Mouse (Mus musculus) layer of hippocampus, postnatal 14 days (tissue): ENCODE results near the gene Glipr2. TPM values are rescaled to one million over a fixed set of nuclear protein-coding genes. Genes with fewer than 3 reads are reported as not detected.

Experiments used
- DNase-seq, 2 experiments: peaks; one replicate each; pipeline ENCODE4 v3.0.0; 2021 to 2022; ENCODE audit warnings: low spot score in 2 of 2, mixed read lengths in 1 of 2
- long read RNA-seq, 2 experiments: library from polyadenylated mRNA; stranded (forward); transcript quantifications; one replicate each; pipeline ENCODE4 v2.0.0; 2021
- total RNA-seq, 2 experiments: library from RNA; stranded (reverse); gene quantifications; 2 replicates each; pipeline ENCODE4 v1.2.3; 2021

The Glipr2 gene
- 1 to 10 TPM; 1.6 to 1.7 TPM for total RNA-seq
- long read RNA-seq, experiment 1, partial matches to known transcripts: 0 of 3 reads
- long read RNA-seq, experiment 1, other reads (novel, unspliced or antisense): 0 of 3 reads
- long read RNA-seq, experiment 2, transcript Glipr2-201 (5 exons, 2,320 nt): major isoform, 6 of 6 reads
- long read RNA-seq, experiment 2, partial matches to known transcripts: 0 of 6 reads
- long read RNA-seq, experiment 2, other reads (novel, unspliced or antisense): 0 of 6 reads

GRCm38 (mm10) chr4:43957292-43957845 is at the start of gene Glipr2:
Glipr2 (plus strand) TSS chr4:43957401.
- peak; percentile 62 to 68 for DNase-seq

- DNase-seq: no peak
Observed at GRCm38 (mm10) chr4:43918221-43918620, 39.0 kb upstream of the Glipr2 start.

GRCm38 (mm10) chr4:43920602-43921001 is 36.6 kb upstream of the Glipr2 start:
- DNase-seq: no peak

DNA sequence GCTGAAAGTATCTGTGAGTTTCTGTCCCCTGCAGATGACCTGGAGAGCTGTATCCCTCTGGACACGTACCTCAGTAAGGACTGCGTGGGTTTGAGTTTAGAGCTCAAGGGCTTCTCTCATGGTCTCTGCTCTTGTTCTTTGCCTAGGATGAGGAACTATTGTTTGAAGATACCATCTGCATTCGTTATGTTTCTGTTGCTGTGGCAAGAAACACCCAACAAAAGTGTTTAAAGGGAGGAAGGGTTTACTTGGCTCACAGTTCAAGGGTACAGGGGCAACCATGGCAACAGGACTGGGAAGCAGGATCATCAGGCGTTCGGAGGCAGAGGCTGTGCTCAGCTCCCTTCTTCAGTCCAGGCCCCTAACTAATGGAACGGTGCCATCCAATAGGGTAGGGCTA is 32.1 kb upstream of the Glipr2 start:
- DNase-seq: no peak

DNA sequence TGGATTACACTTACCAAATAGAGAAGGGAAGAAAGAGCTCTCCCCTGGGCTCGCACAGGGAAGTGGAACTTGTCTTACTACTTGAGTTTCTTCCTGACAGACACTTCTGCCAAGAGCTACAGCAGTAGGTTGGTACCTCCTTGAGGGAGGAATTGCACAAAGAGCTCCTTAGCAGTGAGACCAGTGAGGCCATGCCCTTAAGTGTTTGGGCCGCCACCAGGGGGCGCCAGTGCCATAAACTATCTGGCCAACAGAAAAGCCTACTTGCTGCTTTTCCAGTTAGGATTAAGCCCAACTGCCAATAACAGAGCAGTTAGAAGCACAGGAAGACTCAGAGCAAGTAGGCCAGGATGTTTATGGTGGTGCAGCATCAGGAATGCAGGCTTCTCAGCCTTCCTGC is 31.4 kb upstream of the Glipr2 start:
- peak; percentile 65 to 78 for DNase-seq

DNA sequence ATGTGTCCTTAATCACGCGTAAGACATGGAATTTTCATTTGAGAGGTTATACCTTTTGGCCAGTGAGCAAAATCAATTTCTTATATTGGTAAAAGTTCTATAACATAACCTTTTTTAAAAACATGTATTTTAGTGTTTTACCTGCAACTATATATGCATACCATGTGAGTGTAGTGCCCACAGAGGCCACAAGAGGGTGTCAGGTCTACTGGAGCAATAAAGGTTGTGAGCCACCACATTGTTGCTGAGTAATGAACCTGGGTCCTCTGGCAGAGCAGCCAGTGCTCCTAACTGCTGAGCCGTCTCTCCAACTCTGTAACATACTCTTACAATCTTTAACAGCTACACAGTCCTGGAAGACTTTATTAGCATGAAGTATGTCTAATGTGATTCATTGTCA is 29.4 kb upstream of the Glipr2 start:
- DNase-seq: no peak

GRCm38 (mm10) chr4:43931877-43932276 is 25.3 kb upstream of the Glipr2 start:
- no peak for DNase-seq

DNA sequence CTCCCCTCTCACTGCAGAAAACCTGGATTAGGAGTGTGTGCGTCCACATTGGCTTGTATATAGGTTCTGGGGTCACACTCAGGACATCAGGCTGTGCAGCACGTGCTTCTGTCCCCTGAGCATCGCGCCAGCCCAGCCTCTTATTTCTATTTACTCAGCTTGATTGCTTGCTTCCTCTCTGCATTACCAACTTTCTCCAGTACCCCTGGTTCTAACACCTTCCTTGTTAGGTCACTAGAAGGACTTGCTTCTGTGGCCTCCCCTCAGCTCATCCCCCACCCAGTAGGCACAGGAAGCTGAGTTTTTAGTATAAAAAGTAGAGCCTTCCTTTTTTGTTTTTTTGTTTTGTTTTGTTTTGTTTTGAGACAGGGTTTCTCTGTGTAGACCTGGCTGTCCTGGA is 21.0 kb upstream of the Glipr2 start:
- DNase-seq: no peak

- DNase-seq: no peak
Observed at GRCm38 (mm10) chr4:43936749-43937674, 20.2 kb upstream of the Glipr2 start.

DNA sequence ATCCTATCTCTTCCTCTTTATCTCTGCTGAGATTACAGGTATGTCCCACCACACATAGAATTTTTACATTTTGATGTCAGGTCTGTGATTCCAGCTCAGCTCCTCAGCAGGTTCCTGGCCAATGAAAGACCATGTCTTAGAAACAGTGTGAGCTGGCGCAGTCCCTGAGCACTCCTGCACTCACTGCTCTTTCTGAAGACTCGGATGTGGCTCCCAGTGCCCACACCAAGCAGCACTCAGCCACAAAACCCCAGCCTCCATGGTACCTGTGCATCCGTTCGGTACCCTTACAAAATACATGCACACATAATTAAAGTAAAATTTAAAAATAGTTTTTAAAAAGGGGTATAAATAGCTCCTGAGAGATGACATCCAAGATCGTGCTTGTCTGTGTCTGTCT is 15.9 kb upstream of the Glipr2 start:
- no peak for DNase-seq

GRCm38 (mm10) chr4:43942421-43942820 is 14.8 kb upstream of the Glipr2 start:
- DNase-seq: no peak

- DNase-seq: no peak
Observed at GRCm38 (mm10) chr4:43947571-43947970, 9.6 kb upstream of the Glipr2 start.

DNA sequence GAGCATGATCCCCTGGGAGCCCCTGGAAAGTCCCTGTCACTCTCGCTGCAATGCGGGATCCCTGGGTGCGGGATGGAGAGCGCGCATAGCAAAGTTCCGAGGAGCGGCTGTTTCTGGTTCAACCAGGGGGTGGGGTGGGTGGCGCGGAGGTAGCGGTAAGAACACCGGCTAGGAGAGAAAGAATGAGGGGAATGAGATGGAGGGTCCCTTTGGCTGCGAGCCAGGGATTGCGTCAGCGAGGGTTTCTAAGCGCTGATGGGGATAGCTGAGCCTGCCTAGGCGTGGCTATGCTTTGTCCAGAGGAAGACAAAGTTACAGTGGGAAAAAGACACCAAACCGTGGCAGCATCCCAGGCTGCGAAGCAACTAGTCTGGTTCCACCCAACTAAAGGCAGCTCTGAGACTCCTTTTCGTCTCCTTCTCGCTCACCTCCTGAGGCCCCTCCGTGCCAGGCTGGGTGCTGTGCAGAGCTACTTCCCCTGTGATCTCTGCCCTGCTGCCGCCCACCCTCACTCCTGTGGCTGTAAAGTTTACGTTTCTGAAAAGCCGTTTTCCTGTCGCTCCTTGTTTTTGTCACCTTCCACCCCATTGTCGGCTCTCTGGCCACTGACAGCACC is 753 bp downstream of the Glipr2 start:
- peak; percentile 20 to 21 for DNase-seq

GRCm38 (mm10) chr4:43959523-43960179 is 2.5 kb downstream of the Glipr2 start:
- no peak for DNase-seq

GRCm38 (mm10) chr4:43960207-43960606 is 3.0 kb downstream of the Glipr2 start:
- DNase-seq: no peak

DNA sequence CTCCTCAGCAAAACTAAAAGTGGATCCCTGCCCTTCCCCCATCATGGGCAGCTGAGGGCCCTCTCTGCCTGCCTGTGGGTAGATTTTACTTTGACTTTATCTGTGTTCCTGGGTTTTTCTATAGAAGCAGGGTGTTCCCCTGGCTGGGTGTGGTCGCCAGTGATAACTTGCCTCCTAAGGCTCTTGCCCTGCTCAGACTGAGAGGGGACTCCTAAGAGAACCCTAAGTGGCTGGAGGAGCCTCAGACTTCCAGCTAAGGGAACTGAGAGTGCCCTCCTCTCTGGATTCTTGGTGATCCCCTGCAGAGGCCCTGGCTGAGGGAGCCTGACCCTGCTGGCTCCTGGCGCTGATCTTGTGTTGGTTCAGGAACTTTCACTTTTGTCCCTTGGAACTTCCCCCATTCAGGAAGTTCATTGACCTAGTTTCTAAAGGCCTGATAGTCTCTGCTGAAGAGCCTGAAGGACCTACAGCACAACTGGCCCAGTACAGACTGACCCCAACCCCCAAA is 7.2 kb downstream of the Glipr2 start:
- DNase-seq: no peak

GRCm38 (mm10) chr4:43964951-43965684 is 7.9 kb downstream of the Glipr2 start:
- DNase-seq: no peak

DNA sequence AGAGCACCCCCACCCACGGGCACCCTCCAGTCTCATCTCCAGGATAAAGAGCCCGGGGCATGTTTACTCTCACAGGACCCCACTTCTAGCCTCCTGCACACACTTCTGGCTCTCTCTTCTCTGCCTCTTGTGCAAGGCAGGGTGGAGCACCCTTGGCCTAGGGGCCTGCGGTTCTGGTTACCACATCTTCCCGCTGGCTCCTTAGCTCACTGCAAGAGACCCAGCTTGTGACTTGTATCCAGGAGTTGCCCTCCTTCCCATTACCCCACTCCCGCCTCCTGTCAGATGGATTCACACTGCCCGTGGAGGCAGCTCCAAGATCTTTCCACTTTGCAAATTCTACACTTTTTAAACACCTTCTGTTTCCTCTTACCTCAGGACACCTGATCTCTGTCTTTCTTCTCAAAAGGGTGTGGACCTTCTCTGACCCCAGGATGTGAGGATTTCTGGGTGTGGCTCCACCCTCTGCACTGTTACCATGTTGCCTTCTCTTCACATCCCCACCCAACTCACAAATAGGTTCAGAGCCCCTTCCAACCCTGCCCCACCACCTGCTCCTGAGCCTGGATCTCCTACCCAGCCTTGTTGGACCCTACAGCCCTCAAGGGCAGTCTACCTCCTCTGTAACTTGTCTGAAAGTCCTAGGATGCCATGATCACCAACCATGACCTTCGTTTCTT is 8.8 kb downstream of the Glipr2 start:
- no peak for DNase-seq

GRCm38 (mm10) chr4:43968650-43969049 is 11.4 kb downstream of the Glipr2 start:
- no peak for DNase-seq

- DNase-seq: no peak
Observed at GRCm38 (mm10) chr4:43969373-43969772, 12.2 kb downstream of the Glipr2 start.
